Mouse (Mus musculus): ENCODE data around the gene Olfr791. TPM values are rescaled to one million over a fixed set of nuclear protein-coding genes. Genes with fewer than 3 reads are reported as not detected.

Olfr791 gene
- polyA plus RNA-seq, 2 experiments = not detected

GRCm38 (mm10) chr10:129498192-129498591 is 23.4 kb upstream of the Olfr791 start, which contains the start of gene Olfr790:
TSS of gene Olfr790 (plus strand) at chr10:129498492.
- Histone ChIP-seq H3K27ac (no peak within 1 kb of the TSS), H3K9me3 (ENCODE audit: control insufficient read depth, low read length) (no peaks in the 10 kb centered on the region), H3K27me3 (ENCODE audit: control insufficient read depth, insufficient read depth, low read length) (no peaks in the 10 kb centered on the region), H3K4me1 (replicated peaks; ENCODE audit: control insufficient read depth in 2 of 2, insufficient read depth in 2 of 2, low read length in 1 of 2) (no peaks in the 10 kb centered on the region), H3K36me3 (replicated peaks; ENCODE audit: control insufficient read depth, insufficient read depth, low read depth) (no peaks in the 10 kb centered on the region), H3K4me2 (ENCODE audit: low read depth) (no peak within 1 kb of the TSS), H3K9ac (replicated peaks) (no peak within 1 kb of the TSS), H3K4me3 (ENCODE audit: insufficient read depth in 1 of 2, low read depth in 2 of 2, low read length in 2 of 2) (no peak within 1 kb of the TSS)
- TF ChIP-seq EP300 (IDR thresholded peaks at IDR 0.05; ENCODE audit: low read depth) = no peak
- no peak for TF ChIP-seq CTCF (IDR thresholded peaks at IDR 0.05; ENCODE audit: low read depth)
- no peak for DNase-seq (ENCODE audit: low read depth in 3 of 3, low spot score in 3 of 3)
- ATAC-seq (ENCODE audit: insufficient read depth) = no peak

- no peaks in the 10 kb centered on the region for H3K36me3 ChIP-seq (replicated peaks; ENCODE audit: control insufficient read depth, insufficient read depth, low read depth)
- no peak within 1 kb of the TSS for H3K27ac ChIP-seq
Measured at GRCm38 (mm10) chr10:129538862-129539261, 17.3 kb downstream of the Olfr791 start, which contains the start of gene Olfr792. TSS of gene Olfr792 (plus strand) at chr10:129539162.

GRCm38 (mm10) chr10:129549354-129549753 is 27.8 kb downstream of the Olfr791 start:
- TF ChIP-seq CTCF (IDR thresholded peaks at IDR 0.05; ENCODE audit: low read depth) = no peak
- TF ChIP-seq EP300 (IDR thresholded peaks at IDR 0.05; ENCODE audit: low read depth) = no peak
- H3K27ac ChIP-seq = no peak overlapping the region
- 33% methylated on average over 1 of the region's 1 CpGs for WGBS (ENCODE audit: insufficient replicate concordance)
- no peaks in the 10 kb centered on the region for H3K4me1 ChIP-seq (replicated peaks; ENCODE audit: control insufficient read depth in 2 of 2, insufficient read depth in 2 of 2, low read length in 1 of 2)
- H3K9ac ChIP-seq (replicated peaks) = no peak overlapping the region
- no peaks in the 10 kb centered on the region for H3K9me3 ChIP-seq (ENCODE audit: control insufficient read depth, low read length)
- no peak overlapping the region for H3K4me2 ChIP-seq (ENCODE audit: low read depth)
- H3K4me3 ChIP-seq (ENCODE audit: insufficient read depth in 1 of 2, low read depth in 2 of 2, low read length in 2 of 2) = no peak overlapping the region
- H3K27me3 ChIP-seq (ENCODE audit: control insufficient read depth, insufficient read depth, low read length) = no peaks in the 10 kb centered on the region
- ATAC-seq (ENCODE audit: insufficient read depth) = no peak
- no peak for DNase-seq (ENCODE audit: low read depth in 3 of 3, low spot score in 3 of 3)
- no peaks in the 10 kb centered on the region for H3K36me3 ChIP-seq (replicated peaks; ENCODE audit: control insufficient read depth, insufficient read depth, low read depth)

More at GRCm38 (mm10) chr10:129538862-129539261, 17.3 kb downstream of the Olfr791 start, which contains the start of gene Olfr792:
- DNase-seq (ENCODE audit: low read depth in 3 of 3, low spot score in 3 of 3) (no peak), ATAC-seq (ENCODE audit: insufficient read depth) (no peak)
- no peak within 1 kb of the TSS for H3K4me3 ChIP-seq (ENCODE audit: insufficient read depth in 1 of 2, low read depth in 2 of 2, low read length in 2 of 2)
- H3K27me3 ChIP-seq (ENCODE audit: control insufficient read depth, insufficient read depth, low read length) = no peaks in the 10 kb centered on the region
- H3K4me1 ChIP-seq (replicated peaks; ENCODE audit: control insufficient read depth in 2 of 2, insufficient read depth in 2 of 2, low read length in 1 of 2) = no peaks in the 10 kb centered on the region
- H3K9ac ChIP-seq (replicated peaks) = no peak within 1 kb of the TSS
- no peak for TF ChIP-seq CTCF (IDR thresholded peaks at IDR 0.05; ENCODE audit: low read depth)
- TF ChIP-seq EP300 (IDR thresholded peaks at IDR 0.05; ENCODE audit: low read depth) = no peak
- H3K4me2 ChIP-seq (ENCODE audit: low read depth) = no peak within 1 kb of the TSS
- no peaks in the 10 kb centered on the region for H3K9me3 ChIP-seq (ENCODE audit: control insufficient read depth, low read length)
- WGBS (ENCODE audit: insufficient replicate concordance) = 67% methylated on average over 1 of the region's 1 CpGs

GRCm38 (mm10) chr10:129567355-129567754 is 45.8 kb downstream of the Olfr791 start, which contains the start of gene Olfr794:
TSS of gene Olfr794 (plus strand) at chr10:129567655.
- Histone ChIP-seq H3K4me1 (replicated peaks; ENCODE audit: control insufficient read depth in 2 of 2, insufficient read depth in 2 of 2, low read length in 1 of 2) (no peaks in the 10 kb centered on the region), H3K27ac (no peak within 1 kb of the TSS)

GRCm38 (mm10) chr10:129577066-129577465 is 55.5 kb downstream of the Olfr791 start:
- no peaks in the 10 kb centered on the region for H3K4me1 ChIP-seq (replicated peaks; ENCODE audit: control insufficient read depth in 2 of 2, insufficient read depth in 2 of 2, low read length in 1 of 2)
- no peaks in the 10 kb centered on the region for H3K27me3 ChIP-seq (ENCODE audit: control insufficient read depth, insufficient read depth, low read length)
- no peak overlapping the region for H3K4me3 ChIP-seq (ENCODE audit: insufficient read depth in 1 of 2, low read depth in 2 of 2, low read length in 2 of 2)
- no peak overlapping the region for H3K27ac ChIP-seq
- DNase-seq (ENCODE audit: low read depth in 3 of 3, low spot score in 3 of 3) (no peak), ATAC-seq (ENCODE audit: insufficient read depth) (no peak)
- no peaks in the 10 kb centered on the region for H3K9me3 ChIP-seq (ENCODE audit: control insufficient read depth, low read length)
- 40% methylated on average over 1 of the region's 1 CpGs for WGBS (ENCODE audit: insufficient replicate concordance)
- H3K36me3 ChIP-seq (replicated peaks; ENCODE audit: control insufficient read depth, insufficient read depth, low read depth) = no peaks in the 10 kb centered on the region
- TF ChIP-seq CTCF (IDR thresholded peaks at IDR 0.05; ENCODE audit: low read depth) = no peak
- TF ChIP-seq EP300 (IDR thresholded peaks at IDR 0.05; ENCODE audit: low read depth) = no peak
- H3K4me2 ChIP-seq (ENCODE audit: low read depth) = no peak overlapping the region
- no peak overlapping the region for H3K9ac ChIP-seq (replicated peaks)

More at GRCm38 (mm10) chr10:129567355-129567754, 45.8 kb downstream of the Olfr791 start, which contains the start of gene Olfr794:
- Histone ChIP-seq H3K9me3 (ENCODE audit: control insufficient read depth, low read length) (no peaks in the 10 kb centered on the region), H3K27me3 (ENCODE audit: control insufficient read depth, insufficient read depth, low read length) (no peaks in the 10 kb centered on the region), H3K4me3 (ENCODE audit: insufficient read depth in 1 of 2, low read depth in 2 of 2, low read length in 2 of 2) (no peak within 1 kb of the TSS), H3K9ac (replicated peaks) (no peak within 1 kb of the TSS), H3K36me3 (replicated peaks; ENCODE audit: control insufficient read depth, insufficient read depth, low read depth) (no peaks in the 10 kb centered on the region), H3K4me2 (ENCODE audit: low read depth) (no peak within 1 kb of the TSS)
- 42% methylated on average over 2 of the region's 2 CpGs for WGBS (ENCODE audit: insufficient replicate concordance)
- DNase-seq (ENCODE audit: low read depth in 3 of 3, low spot score in 3 of 3) = no peak
- no peak for ATAC-seq (ENCODE audit: insufficient read depth)
- TF ChIP-seq CTCF (IDR thresholded peaks at IDR 0.05; ENCODE audit: low read depth) (no peak), EP300 (IDR thresholded peaks at IDR 0.05; ENCODE audit: low read depth) (no peak)

Other genes with a start within 250 kb of the Olfr791 start
- gene Olfr780, start 203.7 kb upstream of the Olfr791 start, polyA plus RNA-seq (2012; rRNA removed) = not detected in 2 replicates
- not detected in 2 replicates for gene Olfr780, start 203.7 kb upstream of the Olfr791 start, polyA plus RNA-seq (2014; fragmentation: Nextera tagmentation; extraction: Ambion mirVana)
- gene Olfr781, start 192.9 kb upstream of the Olfr791 start, polyA plus RNA-seq (2012; rRNA removed) = not detected in 2 replicates
- not detected in 2 replicates for gene Olfr781, start 192.9 kb upstream of the Olfr791 start, polyA plus RNA-seq (2014; fragmentation: Nextera tagmentation; extraction: Ambion mirVana)
- gene Olfr782, start 172.9 kb upstream of the Olfr791 start, polyA plus RNA-seq (2012; rRNA removed) = not detected in 2 replicates
- gene Olfr782, start 172.9 kb upstream of the Olfr791 start, polyA plus RNA-seq (2014; fragmentation: Nextera tagmentation; extraction: Ambion mirVana) = not detected in 2 replicates
- gene Olfr784, start 137.7 kb upstream of the Olfr791 start, polyA plus RNA-seq (2012; rRNA removed) = 0.01 TPM in 1 of 2 replicates, not detected in the other
- not detected in 2 replicates for gene Olfr784, start 137.7 kb upstream of the Olfr791 start, polyA plus RNA-seq (2014; fragmentation: Nextera tagmentation; extraction: Ambion mirVana)
- gene Olfr785, start 116.4 kb upstream of the Olfr791 start, polyA plus RNA-seq (2012; rRNA removed) = not detected in 2 replicates
- not detected in 2 replicates for gene Olfr785, start 116.4 kb upstream of the Olfr791 start, polyA plus RNA-seq (2014; fragmentation: Nextera tagmentation; extraction: Ambion mirVana)
- gene Olfr786, start 94.5 kb upstream of the Olfr791 start, polyA plus RNA-seq (2012; rRNA removed) = not detected in 2 replicates
- gene Olfr786, start 94.5 kb upstream of the Olfr791 start, polyA plus RNA-seq (2014; fragmentation: Nextera tagmentation; extraction: Ambion mirVana) = not detected in 2 replicates
- gene Olfr787, start 59.9 kb upstream of the Olfr791 start, polyA plus RNA-seq (2012; rRNA removed) = not detected in 2 replicates
- not detected in 2 replicates for gene Olfr787, start 59.9 kb upstream of the Olfr791 start, polyA plus RNA-seq (2014; fragmentation: Nextera tagmentation; extraction: Ambion mirVana)
- not detected in 2 replicates for gene Olfr788, start 50.8 kb upstream of the Olfr791 start, polyA plus RNA-seq (2012; rRNA removed)
- not detected in 2 replicates for gene Olfr788, start 50.8 kb upstream of the Olfr791 start, polyA plus RNA-seq (2014; fragmentation: Nextera tagmentation; extraction: Ambion mirVana)
- not detected in 2 replicates for gene Olfr789, start 37.0 kb upstream of the Olfr791 start, polyA plus RNA-seq (2012; rRNA removed)
- not detected in 2 replicates for gene Olfr789, start 37.0 kb upstream of the Olfr791 start, polyA plus RNA-seq (2014; fragmentation: Nextera tagmentation; extraction: Ambion mirVana)
- not detected in 2 replicates for gene Olfr790, start 23.3 kb upstream of the Olfr791 start, polyA plus RNA-seq (2012; rRNA removed)
- gene Olfr790, start 23.3 kb upstream of the Olfr791 start, polyA plus RNA-seq (2014; fragmentation: Nextera tagmentation; extraction: Ambion mirVana) = not detected in 2 replicates
- not detected in 2 replicates for gene Olfr792, start 17.4 kb downstream of the Olfr791 start, polyA plus RNA-seq (2012; rRNA removed)
- not detected in 2 replicates for gene Olfr792, start 17.4 kb downstream of the Olfr791 start, polyA plus RNA-seq (2014; fragmentation: Nextera tagmentation; extraction: Ambion mirVana)
- gene Olfr794, start 45.9 kb downstream of the Olfr791 start, polyA plus RNA-seq (2012; rRNA removed) = not detected in 2 replicates
- not detected in 2 replicates for gene Olfr794, start 45.9 kb downstream of the Olfr791 start, polyA plus RNA-seq (2014; fragmentation: Nextera tagmentation; extraction: Ambion mirVana)
- not detected in 2 replicates for gene Olfr796, start 90.8 kb downstream of the Olfr791 start, polyA plus RNA-seq (2012; rRNA removed)
- gene Olfr796, start 90.8 kb downstream of the Olfr791 start, polyA plus RNA-seq (2014; fragmentation: Nextera tagmentation; extraction: Ambion mirVana) = not detected in 2 replicates
- not detected in 2 replicates for gene Olfr798, start 106.1 kb downstream of the Olfr791 start, polyA plus RNA-seq (2012; rRNA removed)
- not detected in 2 replicates for gene Olfr798, start 106.1 kb downstream of the Olfr791 start, polyA plus RNA-seq (2014; fragmentation: Nextera tagmentation; extraction: Ambion mirVana)
- gene Olfr799, start 115.7 kb downstream of the Olfr791 start, polyA plus RNA-seq (2012; rRNA removed) = not detected in 2 replicates
- not detected in 2 replicates for gene Olfr799, start 115.7 kb downstream of the Olfr791 start, polyA plus RNA-seq (2014; fragmentation: Nextera tagmentation; extraction: Ambion mirVana)
- not detected in 2 replicates for gene Olfr800, start 135.9 kb downstream of the Olfr791 start, polyA plus RNA-seq (2012; rRNA removed)
- not detected in 2 replicates for gene Olfr800, start 135.9 kb downstream of the Olfr791 start, polyA plus RNA-seq (2014; fragmentation: Nextera tagmentation; extraction: Ambion mirVana)
- not detected in 2 replicates for gene Olfr801, start 152.1 kb downstream of the Olfr791 start, polyA plus RNA-seq (2012; rRNA removed)
- not detected in 2 replicates for gene Olfr801, start 152.1 kb downstream of the Olfr791 start, polyA plus RNA-seq (2014; fragmentation: Nextera tagmentation; extraction: Ambion mirVana)
- not detected in 2 replicates for gene Olfr802, start 166.4 kb downstream of the Olfr791 start, polyA plus RNA-seq (2012; rRNA removed)
- gene Olfr802, start 166.4 kb downstream of the Olfr791 start, polyA plus RNA-seq (2014; fragmentation: Nextera tagmentation; extraction: Ambion mirVana) = not detected in 2 replicates
- not detected in 2 replicates for gene Olfr803, start 172.5 kb downstream of the Olfr791 start, polyA plus RNA-seq (2012; rRNA removed)
- gene Olfr803, start 172.5 kb downstream of the Olfr791 start, polyA plus RNA-seq (2014; fragmentation: Nextera tagmentation; extraction: Ambion mirVana) = not detected in 2 replicates
- not detected in 2 replicates for gene Olfr804, start 181.4 kb downstream of the Olfr791 start, polyA plus RNA-seq (2012; rRNA removed)
- not detected in 2 replicates for gene Olfr804, start 181.4 kb downstream of the Olfr791 start, polyA plus RNA-seq (2014; fragmentation: Nextera tagmentation; extraction: Ambion mirVana)
- gene Olfr805, start 207.6 kb downstream of the Olfr791 start, polyA plus RNA-seq (2012; rRNA removed) = not detected in 2 replicates
- not detected in 2 replicates for gene Olfr805, start 207.6 kb downstream of the Olfr791 start, polyA plus RNA-seq (2014; fragmentation: Nextera tagmentation; extraction: Ambion mirVana)
- not detected in 2 replicates for gene Olfr806, start 220.1 kb downstream of the Olfr791 start, polyA plus RNA-seq (2012; rRNA removed)
- not detected in 2 replicates for gene Olfr806, start 220.1 kb downstream of the Olfr791 start, polyA plus RNA-seq (2014; fragmentation: Nextera tagmentation; extraction: Ambion mirVana)
- not detected in 2 replicates for gene Olfr807, start 236.0 kb downstream of the Olfr791 start, polyA plus RNA-seq (2012; rRNA removed)
- not detected in 2 replicates for gene Olfr807, start 236.0 kb downstream of the Olfr791 start, polyA plus RNA-seq (2014; fragmentation: Nextera tagmentation; extraction: Ambion mirVana)
- not detected in 2 replicates for gene Olfr808, start 243.7 kb downstream of the Olfr791 start, polyA plus RNA-seq (2012; rRNA removed)
- gene Olfr808, start 243.7 kb downstream of the Olfr791 start, polyA plus RNA-seq (2014; fragmentation: Nextera tagmentation; extraction: Ambion mirVana) = not detected in 2 replicates

All from liver, embryonic 14.5 days (tissue).